Mouse (Mus musculus) heart, embryonic 15.5 days (tissue): ENCODE results near the gene Lclat1. TPM values are rescaled to one million over a fixed set of nuclear protein-coding genes. Genes with fewer than 3 reads are reported as not detected.
"Not testable (repeated sequence)": the region's sequence is repeated elsewhere in the genome, so short reads cannot be mapped to it uniquely, and the experiment has no call there.

ENCODE experiments used
- ATAC-seq: fragments of 200-750 bp; cut with Nextera tagmentation; replicated peaks from 2 replicates; pipeline ENCODE4 v1.8.0; 2017; ENCODE audit warnings: low read depth, moderate TSS enrichment; ENCODE audit not compliant: insufficient number of reproducible peaks, insufficient read depth, low FRiP score
- H3K27ac ChIP-seq: fragments of 300-500 bp; sonication (generic); 2 replicates; pipeline ENCODE4 v1.5.1; 2015; ENCODE audit warnings: mild to moderate bottlenecking, inconsistent platforms
- H3K27me3 ChIP-seq: fragments of 300-500 bp; sonication (generic); 2 replicates; pipeline ENCODE4 v1.6.1; 2015; ENCODE audit warnings: inconsistent platforms
- H3K36me3 ChIP-seq: fragments of 300-500 bp; sonication (generic); 2 replicates; pipeline ENCODE4 v1.6.1; 2015; ENCODE audit warnings: mild to moderate bottlenecking, inconsistent platforms
- H3K4me1 ChIP-seq: fragments of 300-500 bp; sonication (generic); replicated peaks from 2 replicates; pipeline ENCODE4 v1.6.1; 2015; ENCODE audit warnings: inconsistent platforms
- H3K4me2 ChIP-seq: fragments of 300-500 bp; sonication (generic); 2 replicates; pipeline ENCODE4 v1.6.1; 2015; ENCODE audit warnings: inconsistent platforms, mild to moderate bottlenecking, moderate library complexity
- H3K4me3 ChIP-seq: fragments of 300-500 bp; sonication (generic); 2 replicates; pipeline ENCODE4 v1.5.1; 2015; ENCODE audit warnings: mild to moderate bottlenecking, inconsistent platforms
- H3K9ac ChIP-seq: fragments of 300-500 bp; sonication (generic); 2 replicates; pipeline ENCODE4 v1.6.1; 2015; ENCODE audit warnings: mild to moderate bottlenecking, inconsistent platforms
- H3K9me3 ChIP-seq: fragments of 300-500 bp; sonication (generic); replicated peaks from 2 replicates; pipeline ENCODE4 v1.6.1; 2016; ENCODE audit warnings: inconsistent platforms
- WGBS: fragments of 180-500 bp; shearing (Covaris S2); methylation state at CpG from one replicate; pipeline ENCODE4 v1.1.7; 2015; ENCODE audit warnings: mixed read lengths; 5-methylcytosine and 5-hydroxymethylcytosine counted together
- polyA plus RNA-seq: library from polyadenylated mRNA; unstranded; fragments of >200 nt; fragmentation: Nextera tagmentation; extraction: Ambion mirVana; gene quantifications from 2 replicates; pipeline ENCODE4 v1.2.1, GENCODE M21; 2015

Gene Lclat1
- polyA plus RNA-seq, 1 experiment from 2014 or later = 36.3 TPM

GRCm38 (mm10) chr17:73262558-73262957, 154.8 kb downstream of the Lclat1 start:
- Histone ChIP-seq H3K4me3 (no peak overlapping the region), H3K9me3 (no peaks in the 10 kb centered on the region), H3K36me3 (no peaks in the 10 kb centered on the region), H3K9ac (no peak overlapping the region), H3K4me1 (peaks cover 12% of the 10 kb centered on the region; the same call in 1 of the 2 replicates), H3K27ac (no peak overlapping the region), H3K4me2 (no peak overlapping the region), H3K27me3 (no peaks in the 10 kb centered on the region)
- 90% methylated on average over 2 of the region's 2 CpGs for WGBS
- ATAC-seq = no peak

- 42% methylated on average over 8 of the region's 8 CpGs for WGBS
- Histone ChIP-seq H3K9ac (no peak overlapping the region), H3K36me3 (no peaks in the 10 kb centered on the region), H3K27ac (no peak overlapping the region), H3K4me1 (peaks cover 12% of the 10 kb centered on the region; the same call in 1 of the 2 replicates), H3K9me3 (no peaks in the 10 kb centered on the region), H3K27me3 (no peaks in the 10 kb centered on the region), H3K4me3 (no peak overlapping the region), H3K4me2 (no peak overlapping the region)
- ATAC-seq = peak; percentile 43; the same call in 1 of the 2 replicates
These were observed 155.3 kb downstream of the Lclat1 start for GRCm38 (mm10) chr17:73263077-73263501.

GRCm38 (mm10) chr17:73270871-73271796, 163.3 kb downstream of the Lclat1 start:
- Histone ChIP-seq H3K9ac (no peak overlapping the region), H3K27me3 (no peaks in the 10 kb centered on the region), H3K27ac (no peak overlapping the region), H3K9me3 (no peaks in the 10 kb centered on the region), H3K4me1 (peaks cover 1% of the 10 kb centered on the region; the same call in 1 of the 2 replicates), H3K4me2 (no peak overlapping the region), H3K36me3 (no peaks in the 10 kb centered on the region), H3K4me3 (no peak overlapping the region)
- WGBS = 61% methylated on average over 15 of the region's 15 CpGs
- no peak for ATAC-seq

GRCm38 (mm10) chr17:73271797-73272600, 164.2 kb downstream of the Lclat1 start:
- 88% methylated on average over 7 of the region's 7 CpGs for WGBS
- no peaks in the 10 kb centered on the region for H3K27me3 ChIP-seq
- no peaks in the 10 kb centered on the region for H3K9me3 ChIP-seq
- no peak overlapping the region for H3K4me3 ChIP-seq
- H3K9ac ChIP-seq = no peak overlapping the region
- H3K4me1 ChIP-seq = no peaks in the 10 kb centered on the region
- ATAC-seq = no peak
- no peak overlapping the region for H3K27ac ChIP-seq
- H3K36me3 ChIP-seq = no peaks in the 10 kb centered on the region
- H3K4me2 ChIP-seq = no peak overlapping the region

GRCm38 (mm10) chr17:73273809-73274208, 166.0 kb downstream of the Lclat1 start:
- no peak overlapping the region for H3K27ac ChIP-seq
- no peak for ATAC-seq
- H3K4me1 ChIP-seq = no peaks in the 10 kb centered on the region
- H3K4me2 ChIP-seq = no peak overlapping the region
- H3K9me3 ChIP-seq = no peaks in the 10 kb centered on the region
- H3K4me3 ChIP-seq = no peak overlapping the region
- H3K27me3 ChIP-seq = no peaks in the 10 kb centered on the region
- H3K9ac ChIP-seq = no peak overlapping the region
- no peaks in the 10 kb centered on the region for H3K36me3 ChIP-seq
- 82% methylated on average over 7 of the region's 7 CpGs for WGBS

- no peak for ATAC-seq
- H3K4me2 ChIP-seq = no peak overlapping the region
- 76% methylated on average over 10 of the region's 10 CpGs for WGBS
- H3K4me1 ChIP-seq = no peaks in the 10 kb centered on the region
- no peak overlapping the region for H3K4me3 ChIP-seq
- no peaks in the 10 kb centered on the region for H3K36me3 ChIP-seq
- no peaks in the 10 kb centered on the region for H3K27me3 ChIP-seq
- H3K27ac ChIP-seq = no peak overlapping the region
- H3K9me3 ChIP-seq = no peaks in the 10 kb centered on the region
- H3K9ac ChIP-seq = no peak overlapping the region
These were observed 167.3 kb downstream of the Lclat1 start for GRCm38 (mm10) chr17:73275066-73275465.

GRCm38 (mm10) chr17:73277770-73278169, 170.0 kb downstream of the Lclat1 start:
- Histone ChIP-seq H3K36me3 (no peaks in the 10 kb centered on the region), H3K4me1 (no peaks in the 10 kb centered on the region), H3K9ac (no peak overlapping the region), H3K27me3 (no peaks in the 10 kb centered on the region), H3K4me2 (no peak overlapping the region), H3K9me3 (no peaks in the 10 kb centered on the region), H3K27ac (no peak overlapping the region), H3K4me3 (no peak overlapping the region)
- WGBS = 92% methylated on average over 4 of the region's 4 CpGs
- ATAC-seq = no peak

- H3K9me3 ChIP-seq, H3K4me3 ChIP-seq, H3K4me1 ChIP-seq, H3K36me3 ChIP-seq, H3K9ac ChIP-seq, H3K4me2 ChIP-seq, H3K27ac ChIP-seq, ATAC-seq, H3K27me3 ChIP-seq: not testable (repeated sequence)
- WGBS = 31% methylated on average over 6 of the region's 6 CpGs
These were observed 174.9 kb downstream of the Lclat1 start for GRCm38 (mm10) chr17:73282702-73283101.

- no peak overlapping the region for H3K27ac ChIP-seq
- H3K4me1 ChIP-seq = no peaks in the 10 kb centered on the region
- H3K4me2 ChIP-seq = no peak overlapping the region
- H3K9me3 ChIP-seq = no peaks in the 10 kb centered on the region
- H3K27me3 ChIP-seq = no peaks in the 10 kb centered on the region
- 52% methylated on average over 2 of the region's 2 CpGs for WGBS
- no peak overlapping the region for H3K4me3 ChIP-seq
- H3K36me3 ChIP-seq = no peaks in the 10 kb centered on the region
- no peak overlapping the region for H3K9ac ChIP-seq
- ATAC-seq = no peak
These were observed 176.5 kb downstream of the Lclat1 start for GRCm38 (mm10) chr17:73284301-73284700.
